Mouse (Mus musculus) forebrain, embryonic 15.5 days (tissue): Measurements from ENCODE around the gene Snap25. TPM values are rescaled to one million over a fixed set of nuclear protein-coding genes. Genes with fewer than 3 reads are reported as not detected.

Experiments
- ATAC-seq: fragments of 200-750 bp; cut with Nextera tagmentation; replicated peaks from 2 replicates; pipeline ENCODE4 v1.8.0; 2017; ENCODE audit warnings: mild to moderate bottlenecking, moderate TSS enrichment, moderate library complexity
- H3K27ac ChIP-seq: fragments of 300-500 bp; sonication (generic); replicated peaks from 2 replicates; pipeline ENCODE4 v1.5.1; 2015; ENCODE audit warnings: mild to moderate bottlenecking, inconsistent platforms
- H3K27me3 ChIP-seq: fragments of 300-500 bp; sonication (generic); 2 replicates; pipeline ENCODE4 v1.6.1; 2015; ENCODE audit warnings: inconsistent platforms
- H3K36me3 ChIP-seq: fragments of 300-500 bp; sonication (generic); 2 replicates; pipeline ENCODE4 v1.6.1; 2015; ENCODE audit warnings: mild to moderate bottlenecking, inconsistent platforms
- H3K4me1 ChIP-seq: fragments of 300-500 bp; sonication (generic); 2 replicates; pipeline ENCODE4 v1.6.1; 2015; ENCODE audit warnings: inconsistent platforms
- H3K4me2 ChIP-seq: fragments of 300-500 bp; sonication (generic); replicated peaks from 2 replicates; pipeline ENCODE4 v1.6.1; 2015; ENCODE audit warnings: mild to moderate bottlenecking, inconsistent platforms
- H3K4me3 ChIP-seq: fragments of 300-500 bp; sonication (generic); 2 replicates; pipeline ENCODE4 v1.5.1; 2015; ENCODE audit warnings: mild to moderate bottlenecking, inconsistent platforms
- H3K9ac ChIP-seq: fragments of 300-500 bp; sonication (generic); replicated peaks from 2 replicates; pipeline ENCODE4 v1.6.1; 2015; ENCODE audit warnings: mild to moderate bottlenecking, inconsistent platforms
- H3K9me3 ChIP-seq: fragments of 300-500 bp; sonication (generic); 2 replicates; pipeline ENCODE4 v1.6.1; 2016; ENCODE audit warnings: inconsistent platforms
- WGBS: fragments of 180-500 bp; shearing (Covaris S2); methylation state at CpG from one replicate; pipeline ENCODE4 v1.1.7; 2015; ENCODE audit warnings: mixed read lengths; 5-methylcytosine and 5-hydroxymethylcytosine counted together
- polyA plus RNA-seq: library from polyadenylated mRNA; unstranded; fragments of >200 nt; fragmentation: Nextera tagmentation; extraction: Ambion mirVana; gene quantifications from 2 replicates; pipeline ENCODE4 v1.2.1, GENCODE M21; 2015

The Snap25 gene
- polyA plus RNA-seq, 1 experiment from 2014 or later = 114 TPM

GRCm38 (mm10) chr2:136827612-136828011 lies 114.4 kb downstream of the Snap25 start:
- Histone ChIP-seq H3K4me2 (no peak overlapping the region), H3K4me3 (no peak overlapping the region), H3K27me3 (no peaks in the 10 kb centered on the region), H3K9me3 (no peaks in the 10 kb centered on the region), H3K4me1 (no peaks in the 10 kb centered on the region), H3K36me3 (no peaks in the 10 kb centered on the region), H3K27ac (no peak overlapping the region), H3K9ac (no peak overlapping the region)
- 90% methylated on average over 4 of the region's 4 CpGs for WGBS
- ATAC-seq = no peak

Other genes starting within 250 kb of the Snap25 start
- gene Ankef1, start 211.5 kb upstream of the Snap25 start, polyA plus RNA-seq = 0.82 and 1.0 TPM in 2 replicates
- gene AL731706.2, start 172.2 kb downstream of the Snap25 start, polyA plus RNA-seq = 18.7 and 24.9 TPM in 2 replicates
- 12.9 and 13.6 TPM in 2 replicates for gene Slx4ip, start 177.8 kb downstream of the Snap25 start, polyA plus RNA-seq
- 23.8 and 25.2 TPM in 2 replicates for gene AL731706.1, start 177.9 kb downstream of the Snap25 start, polyA plus RNA-seq
- 11.4 and 13.3 TPM in 2 replicates for gene Mkks, start 177.9 kb downstream of the Snap25 start, polyA plus RNA-seq